Mouse (Mus musculus) urinary bladder, adult 2 months (tissue): ENCODE results near the gene Olfr1148. TPM values are rescaled to one million over a fixed set of nuclear protein-coding genes. Genes with fewer than 3 reads are reported as not detected.

ENCODE experiments used
- DNase-seq: peaks from one replicate; pipeline ENCODE4 v3.0.0; 2022; ENCODE audit warnings: low spot score
- polyA plus RNA-seq: library from polyadenylated mRNA; depleted of rRNA; stranded (reverse); fragments of >200 nt; gene quantifications from 2 replicates; pipeline ENCODE4 v1.2.3, GENCODE M21; 2012; rRNA removed

Olfr1148 gene
- polyA plus RNA-seq: not detected in 2 replicates

- DNase-seq: no peak
These were observed at the start of gene Olfr1148 for GRCm38 (mm10) chr2:87830233-87830632. TSS of gene Olfr1148 (plus strand) at chr2:87830533.

GRCm38 (mm10) chr2:87800292-87800691 lies 30.0 kb upstream of the Olfr1148 start, which contains the start of gene Olfr1143:
TSS of gene Olfr1143 (plus strand) at chr2:87800592.
- no peak for DNase-seq

GRCm38 (mm10) chr2:87809522-87809921 lies 20.8 kb upstream of the Olfr1148 start, which contains the start of gene Olfr1145:
TSS of gene Olfr1145 (plus strand) at chr2:87809822.
- no peak for DNase-seq

GRCm38 (mm10) chr2:87843693-87844092 lies 13.4 kb downstream of the Olfr1148 start, which contains the start of gene Olfr1150-ps1:
TSS of gene Olfr1150-ps1 (plus strand) at chr2:87843993.
- no peak for DNase-seq

- no peak for DNase-seq
These were observed 25.2 kb downstream of the Olfr1148 start, which contains the start of gene Olfr1151 for GRCm38 (mm10) chr2:87855562-87855961. TSS of gene Olfr1151 (plus strand) at chr2:87855862.

- DNase-seq: no peak
These were observed 35.9 kb downstream of the Olfr1148 start, which contains the start of gene Olfr1152 for GRCm38 (mm10) chr2:87866192-87866591. TSS of gene Olfr1152 (plus strand) at chr2:87866492.

Other genes with a start within 250 kb of the Olfr1148 start
- gene Olfr1130, start 224.3 kb upstream of the Olfr1148 start, polyA plus RNA-seq: not detected in 2 replicates
- gene Olfr1131, start 203.4 kb upstream of the Olfr1148 start, polyA plus RNA-seq: not detected in 2 replicates
- gene Olfr1132, start 193.0 kb upstream of the Olfr1148 start, polyA plus RNA-seq: not detected in 2 replicates
- gene Olfr1133, start 183.2 kb upstream of the Olfr1148 start, polyA plus RNA-seq: not detected in 2 replicates
- not detected in 2 replicates for gene Olfr1134, start 172.1 kb upstream of the Olfr1148 start, polyA plus RNA-seq
- gene Olfr1135, start 156.9 kb upstream of the Olfr1148 start, polyA plus RNA-seq: not detected in 2 replicates
- not detected in 2 replicates for gene Olfr1136, start 136.6 kb upstream of the Olfr1148 start, polyA plus RNA-seq
- gene Olfr1137, start 117.4 kb upstream of the Olfr1148 start, polyA plus RNA-seq: not detected in 2 replicates
- not detected in 2 replicates for gene Olfr1138, start 90.6 kb upstream of the Olfr1148 start, polyA plus RNA-seq
- not detected in 2 replicates for gene Olfr1140, start 86.8 kb upstream of the Olfr1148 start, polyA plus RNA-seq
- not detected in 2 replicates for gene Olfr1141, start 76.5 kb upstream of the Olfr1148 start, polyA plus RNA-seq
- not detected in 2 replicates for gene Olfr152, start 51.0 kb upstream of the Olfr1148 start, polyA plus RNA-seq
- gene Olfr1143, start 29.9 kb upstream of the Olfr1148 start, polyA plus RNA-seq: not detected in 2 replicates
- not detected in 2 replicates for gene Olfr1145, start 20.7 kb upstream of the Olfr1148 start, polyA plus RNA-seq
- gene Olfr1150-ps1, start 13.5 kb downstream of the Olfr1148 start, polyA plus RNA-seq: not detected in 2 replicates
- gene Olfr1151, start 25.3 kb downstream of the Olfr1148 start, polyA plus RNA-seq: not detected in 2 replicates
- not detected in 2 replicates for gene Olfr1152, start 36.0 kb downstream of the Olfr1148 start, polyA plus RNA-seq
- not detected in 2 replicates for gene Olfr1153, start 64.4 kb downstream of the Olfr1148 start, polyA plus RNA-seq
- gene Olfr1154, start 74.6 kb downstream of the Olfr1148 start, polyA plus RNA-seq: not detected in 2 replicates
- gene Olfr1155, start 114.6 kb downstream of the Olfr1148 start, polyA plus RNA-seq: not detected in 2 replicates
- gene Olfr1156, start 122.6 kb downstream of the Olfr1148 start, polyA plus RNA-seq: not detected in 2 replicates
- not detected in 2 replicates for gene Olfr1157, start 137.8 kb downstream of the Olfr1148 start, polyA plus RNA-seq
- gene Olfr74, start 144.1 kb downstream of the Olfr1148 start, polyA plus RNA-seq: not detected in 2 replicates
- gene Olfr1158, start 159.6 kb downstream of the Olfr1148 start, polyA plus RNA-seq: not detected in 2 replicates
- gene Olfr1160, start 177.7 kb downstream of the Olfr1148 start, polyA plus RNA-seq: not detected in 2 replicates
- not detected in 2 replicates for gene Olfr1161, start 192.2 kb downstream of the Olfr1148 start, polyA plus RNA-seq
- not detected in 2 replicates for gene Olfr73, start 207.2 kb downstream of the Olfr1148 start, polyA plus RNA-seq
- not detected in 2 replicates for gene Olfr1162, start 220.6 kb downstream of the Olfr1148 start, polyA plus RNA-seq
- gene Olfr1163, start 241.3 kb downstream of the Olfr1148 start, polyA plus RNA-seq: not detected in 2 replicates